Mouse (Mus musculus) heart, embryonic 12.5 days (tissue): ENCODE measurements around the gene Adgrf3. TPM values are rescaled to one million over a fixed set of nuclear protein-coding genes. Genes with fewer than 3 reads are reported as not detected.

Experiments used
- ATAC-seq: fragments of 200-750 bp; cut with Nextera tagmentation; 2 replicates; pipeline ENCODE4 v1.8.0; 2017; ENCODE audit warnings: moderate TSS enrichment, moderate library complexity; ENCODE audit not compliant: insufficient number of reproducible peaks, low FRiP score
- H3K27ac ChIP-seq: fragments of 300-500 bp; sonication (generic); 2 replicates; pipeline ENCODE4 v1.5.1; 2016; ENCODE audit warnings: mild to moderate bottlenecking, moderate library complexity; ENCODE audit not compliant: poor library complexity, severe bottlenecking
- H3K27me3 ChIP-seq: fragments of 300-500 bp; sonication (generic); replicated peaks from 2 replicates; pipeline ENCODE4 v1.6.1; 2016; ENCODE audit warnings: mild to moderate bottlenecking, moderate library complexity
- H3K36me3 ChIP-seq: fragments of 300-500 bp; sonication (generic); 2 replicates; pipeline ENCODE4 v1.6.1; 2016; ENCODE audit warnings: mild to moderate bottlenecking, moderate library complexity
- H3K4me1 ChIP-seq: fragments of 300-500 bp; sonication (generic); replicated peaks from 2 replicates; pipeline ENCODE4 v1.6.1; 2016; ENCODE audit warnings: mild to moderate bottlenecking
- H3K4me2 ChIP-seq: fragments of 300-500 bp; sonication (generic); 2 replicates; pipeline ENCODE4 v1.6.1; 2016; ENCODE audit warnings: mild to moderate bottlenecking, moderate library complexity
- H3K4me3 ChIP-seq: fragments of 300-500 bp; sonication (generic); 2 replicates; pipeline ENCODE4 v1.5.1; 2016; ENCODE audit warnings: mild to moderate bottlenecking
- H3K9ac ChIP-seq: fragments of 300-500 bp; sonication (generic); 2 replicates; pipeline ENCODE4 v1.6.1; 2016; ENCODE audit warnings: mild to moderate bottlenecking, moderate library complexity
- H3K9me3 ChIP-seq: fragments of 300-500 bp; sonication (generic); replicated peaks from 2 replicates; pipeline ENCODE4 v1.6.1; 2016; ENCODE audit warnings: mild to moderate bottlenecking, moderate library complexity
- WGBS: fragments of 180-500 bp; shearing (Covaris S2); methylation state at CpG from one replicate; pipeline ENCODE4 v1.1.7; 2016; 5-methylcytosine and 5-hydroxymethylcytosine counted together
- microRNA counts: library from miRNA; unstranded; fragments of <30 nt; microRNA quantifications from one replicate; lab custom pipeline; 2017
- microRNA-seq: library from miRNA; unstranded; fragments of <30 nt; microRNA quantifications from one replicate; pipeline ENCODE4, GENCODE M21; 2017
- polyA plus RNA-seq: library from polyadenylated mRNA; unstranded; fragments of >200 nt; fragmentation: Nextera tagmentation; extraction: Ambion mirVana; gene quantifications from 2 replicates; pipeline ENCODE4 v1.2.1, GENCODE M21; 2016

Adgrf3 gene
- polyA plus RNA-seq, 1 experiment from 2014 or later: 0.37 TPM

DNA sequence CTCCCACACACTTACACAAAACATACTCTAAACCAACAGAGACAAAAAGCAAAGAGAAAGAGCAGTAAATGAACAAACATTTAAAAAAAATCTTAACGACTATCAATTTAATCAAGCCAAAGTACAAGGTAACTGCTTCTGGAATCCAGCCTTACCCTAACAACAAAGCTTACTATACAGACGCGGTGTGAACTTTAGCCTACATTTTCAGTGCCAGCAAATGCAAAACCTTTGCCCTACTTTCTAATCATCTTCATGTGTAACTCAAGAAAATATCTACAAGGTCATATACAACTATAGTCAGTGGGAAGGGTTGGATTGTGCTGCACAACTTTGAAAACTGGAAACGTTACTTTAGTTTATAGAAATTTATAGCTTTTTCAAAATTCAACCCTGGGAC, 53.5 kb downstream of the Adgrf3 start:
- H3K27ac ChIP-seq: no peak overlapping the region
- no peak overlapping the region for H3K4me2 ChIP-seq
- no peak for ATAC-seq
- 83% methylated on average over 4 of the region's 4 CpGs for WGBS
- H3K4me3 ChIP-seq: no peak overlapping the region
- no peaks in the 10 kb centered on the region for H3K9me3 ChIP-seq
- no peaks in the 10 kb centered on the region for H3K27me3 ChIP-seq
- peaks cover 22% of the 10 kb centered on the region for H3K4me1 ChIP-seq
- H3K9ac ChIP-seq: no peak overlapping the region
- H3K36me3 ChIP-seq: peaks cover 7% of the 10 kb centered on the region

DNA sequence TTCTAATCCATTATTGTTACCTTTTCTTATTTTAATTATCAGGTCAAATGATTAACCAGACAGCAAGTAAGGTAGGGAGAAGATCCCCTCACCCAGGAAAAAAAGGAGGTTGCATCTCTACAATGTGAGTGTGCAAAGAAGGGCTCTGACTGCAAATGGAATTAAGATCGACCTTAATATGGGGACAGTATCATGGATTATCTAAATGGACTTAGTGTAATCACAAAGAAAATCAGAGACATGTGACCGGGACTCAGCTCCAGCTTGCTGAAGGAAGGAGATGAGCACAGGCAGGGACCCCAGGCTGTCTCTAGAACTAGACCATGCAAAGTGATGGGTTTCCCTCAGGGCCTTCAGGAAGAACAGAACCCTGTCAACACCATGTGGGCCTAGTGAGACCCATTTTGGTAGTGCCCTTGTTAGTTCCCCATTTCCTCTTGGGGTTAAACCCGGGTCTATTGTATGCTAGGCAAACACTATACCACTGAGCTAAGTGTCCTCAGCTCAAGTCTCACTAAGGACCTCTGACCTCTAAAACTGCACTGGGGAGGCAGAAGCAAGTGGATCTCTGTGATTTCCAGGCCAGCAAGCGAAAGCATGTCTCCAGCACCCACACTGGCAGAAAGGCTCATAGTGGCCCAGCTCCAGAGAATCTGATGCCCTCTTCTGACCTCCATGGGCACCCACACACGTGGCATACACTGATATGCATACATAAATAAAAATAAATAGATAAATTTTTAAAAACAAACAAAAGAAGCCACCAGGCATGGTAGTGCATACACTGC, 57.2 kb downstream of the Adgrf3 start:
- no peaks in the 10 kb centered on the region for H3K9me3 ChIP-seq
- H3K27me3 ChIP-seq: no peaks in the 10 kb centered on the region
- H3K9ac ChIP-seq: no peak overlapping the region
- peaks cover 11% of the 10 kb centered on the region for H3K4me1 ChIP-seq
- 80% methylated on average over 5 of the region's 5 CpGs for WGBS
- H3K4me3 ChIP-seq: no peak overlapping the region
- peaks cover 39% of the 10 kb centered on the region for H3K36me3 ChIP-seq
- no peak overlapping the region for H3K27ac ChIP-seq
- no peak for ATAC-seq
- H3K4me2 ChIP-seq: no peak overlapping the region

DNA sequence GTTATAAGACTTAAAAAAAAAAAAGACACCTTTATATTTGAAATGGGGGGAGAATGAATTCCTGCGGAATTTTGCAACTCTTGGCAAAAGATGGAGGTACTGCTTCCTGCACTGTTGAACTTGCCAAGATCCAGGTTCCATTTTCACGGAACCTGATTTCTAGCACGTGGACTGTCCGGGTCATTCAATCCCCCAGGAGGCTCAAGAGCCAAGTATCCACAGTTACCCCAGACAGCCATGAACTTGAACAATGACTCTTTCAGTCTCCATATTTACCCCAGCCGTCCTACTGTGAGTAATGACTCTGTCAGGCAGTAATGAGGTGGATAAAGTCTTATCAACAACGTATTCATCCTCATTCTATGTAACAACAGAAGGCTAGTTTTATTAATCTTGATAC, 59.0 kb downstream of the Adgrf3 start:
- no peaks in the 10 kb centered on the region for H3K9me3 ChIP-seq
- no peak overlapping the region for H3K4me3 ChIP-seq
- no peak overlapping the region for H3K9ac ChIP-seq
- 88% methylated on average over 6 of the region's 6 CpGs for WGBS
- ATAC-seq: no peak
- no peak overlapping the region for H3K27ac ChIP-seq
- peaks cover 6% of the 10 kb centered on the region for H3K4me1 ChIP-seq
- H3K27me3 ChIP-seq: no peaks in the 10 kb centered on the region
- no peak overlapping the region for H3K4me2 ChIP-seq
- peaks cover 53% of the 10 kb centered on the region for H3K36me3 ChIP-seq

MicroRNAs encoded within 50 kb of the gene (microRNA counts, 519-probe panel; counts per million panel counts)
- microRNA mmu-miR-1960 (lab: Ali Mortazavi, UCI): 4,130 counts per million, percentile 37 among the panel's probes with 10 or more counts

Small RNA genes lying within 50 kb of the gene (microRNA-seq; reads per million reads assigned to microRNA genes)
- 2.8 reads per million, percentile 6 among the genes with 10 or more reads in this experiment for gene Mir1960

Other genes starting within 250 kb of the Adgrf3 start
- 0.43 TPM in 1 of 2 replicates, not detected in the other for gene Il6, start 192.6 kb downstream of the Adgrf3 start, polyA plus RNA-seq
- gene Tyms, start 132.1 kb downstream of the Adgrf3 start, polyA plus RNA-seq: 120 and 123 TPM in 2 replicates
- gene Garem2, start 100.6 kb downstream of the Adgrf3 start, polyA plus RNA-seq: 0.40 and 0.51 TPM in 2 replicates
- not detected in 2 replicates for gene 3110082J24Rik, start 99.6 kb downstream of the Adgrf3 start, polyA plus RNA-seq
- gene Hadha, start 50.6 kb downstream of the Adgrf3 start, polyA plus RNA-seq: 237 and 239 TPM in 2 replicates
- 307 and 321 TPM in 2 replicates for gene Hadhb, start 50.5 kb downstream of the Adgrf3 start, polyA plus RNA-seq
- 20.8 and 21.4 TPM in 2 replicates for gene Selenoi, start 26.9 kb upstream of the Adgrf3 start, polyA plus RNA-seq
- 0.18 and 0.19 TPM in 2 replicates for gene Drc1, start 75.7 kb upstream of the Adgrf3 start, polyA plus RNA-seq